Mouse (Mus musculus) kidney, adult 2 months (tissue): ENCODE data around the gene Gm42417.

Experiments used
- CTCF ChIP-seq: fragments of 200-500 bp; conservative IDR thresholded peaks from 2 replicates; pipeline ENCODE4 v1.5.1; 2011; ENCODE audit warnings: low read depth, mild to moderate bottlenecking, control low read depth, low read length, moderate library complexity, mixed read lengths; ENCODE audit not compliant: insufficient read depth, insufficient read length
- POLR2A ChIP-seq: fragments of 200-500 bp; IDR thresholded peaks from one replicate; pipeline ENCODE4 v1.6.1; 2011; ENCODE audit warnings: low read depth, low read length, control low read depth

GRCm38 (mm10) chr1:36519626-36520025, 19.6 kb downstream of the Gm42417 start:
- TF ChIP-seq CTCF: no peak
- TF ChIP-seq POLR2A: no peak
